Mouse (Mus musculus): ENCODE data around the gene Kcnq5. TPM values are rescaled to one million over a fixed set of nuclear protein-coding genes. Genes with fewer than 3 reads are reported as not detected.
A peak's percentile ranks its signal among the peaks of the same experiment; 100 is the strongest.
"Not testable (repeated sequence)": the region's sequence is repeated elsewhere in the genome, so short reads cannot be mapped to it uniquely, and the experiment has no call there.

Kcnq5 gene
- polyA plus RNA-seq, 1 experiment from 2014 or later, result 7.0 TPM

GRCm38 (mm10) chr1:21634013-21634412 is 327.7 kb downstream of the Kcnq5 start:
- Histone ChIP-seq H3K9ac (no peak overlapping the region), H3K4me2 (no peak overlapping the region), H3K4me3 (no peak overlapping the region), H3K36me3 (no peaks in the 10 kb centered on the region), H3K27ac (ENCODE audit: poor library complexity, severe bottlenecking) (no peak overlapping the region), H3K4me1 (replicated peaks) (no peaks in the 10 kb centered on the region), H3K27me3 (replicated peaks) (no peaks in the 10 kb centered on the region), H3K9me3 (replicated peaks) (no peaks in the 10 kb centered on the region)
- WGBS, result 15% methylated on average over 1 of the region's 1 CpGs
- no peak for ATAC-seq (ENCODE audit: insufficient number of reproducible peaks, low FRiP score)

GRCm38 (mm10) chr1:21622455-21622854 is 339.3 kb downstream of the Kcnq5 start:
- Histone ChIP-seq H3K4me3 (no peak overlapping the region), H3K27ac (ENCODE audit: poor library complexity, severe bottlenecking) (no peak overlapping the region), H3K9me3 (replicated peaks) (0 out of 2 replicates have a peak, but pooled peaks cover 3% of the 10 kb centered on the region), H3K4me2 (no peak overlapping the region), H3K36me3 (no peaks in the 10 kb centered on the region), H3K9ac (no peak overlapping the region), H3K4me1 (replicated peaks) (no peaks in the 10 kb centered on the region), H3K27me3 (replicated peaks) (no peaks in the 10 kb centered on the region)
- 87% methylated on average over 2 of the region's 2 CpGs for WGBS
- no peak for ATAC-seq (ENCODE audit: insufficient number of reproducible peaks, low FRiP score)

- 73% methylated on average over 1 of the region's 1 CpGs for WGBS
- Histone ChIP-seq H3K4me2 (no peak overlapping the region), H3K36me3 (no peaks in the 10 kb centered on the region), H3K27ac (ENCODE audit: poor library complexity, severe bottlenecking) (no peak overlapping the region), H3K27me3 (replicated peaks) (no peaks in the 10 kb centered on the region), H3K9ac (no peak overlapping the region), H3K4me1 (replicated peaks) (no peaks in the 10 kb centered on the region), H3K4me3 (no peak overlapping the region), H3K9me3 (replicated peaks) (0 out of 2 replicates have a peak, but pooled peaks cover 3% of the 10 kb centered on the region)
- ATAC-seq (ENCODE audit: insufficient number of reproducible peaks, low FRiP score), result no peak
Measured at GRCm38 (mm10) chr1:21622039-21622438, 339.7 kb downstream of the Kcnq5 start.

GRCm38 (mm10) chr1:21618712-21619111 is 343.0 kb downstream of the Kcnq5 start:
- no peak overlapping the region for H3K9ac ChIP-seq
- ATAC-seq (ENCODE audit: insufficient number of reproducible peaks, low FRiP score), result no peak
- H3K27ac ChIP-seq (ENCODE audit: poor library complexity, severe bottlenecking), result no peak overlapping the region
- no peak overlapping the region for H3K4me2 ChIP-seq
- no peak overlapping the region for H3K4me3 ChIP-seq
- no peaks in the 10 kb centered on the region for H3K36me3 ChIP-seq
- peaks cover 4% of the 10 kb centered on the region; the same call in 1 of the 2 replicates for H3K4me1 ChIP-seq (replicated peaks)
- H3K9me3 ChIP-seq (replicated peaks), result no peaks in the 10 kb centered on the region
- H3K27me3 ChIP-seq (replicated peaks), result no peaks in the 10 kb centered on the region
- WGBS, result 80% methylated on average over 3 of the region's 3 CpGs

GRCm38 (mm10) chr1:21616666-21617065 is 345.1 kb downstream of the Kcnq5 start:
- H3K27ac ChIP-seq (ENCODE audit: poor library complexity, severe bottlenecking), result no peak overlapping the region
- H3K9me3 ChIP-seq (replicated peaks), result no peaks in the 10 kb centered on the region
- no peaks in the 10 kb centered on the region for H3K36me3 ChIP-seq
- H3K9ac ChIP-seq, result no peak overlapping the region
- no peaks in the 10 kb centered on the region for H3K27me3 ChIP-seq (replicated peaks)
- peaks cover 6% of the 10 kb centered on the region; the same call in 1 of the 2 replicates for H3K4me1 ChIP-seq (replicated peaks)
- ATAC-seq (ENCODE audit: insufficient number of reproducible peaks, low FRiP score), result no peak
- no peak overlapping the region for H3K4me3 ChIP-seq
- H3K4me2 ChIP-seq, result no peak overlapping the region
- 60% methylated on average over 4 of the region's 4 CpGs for WGBS

DNA sequence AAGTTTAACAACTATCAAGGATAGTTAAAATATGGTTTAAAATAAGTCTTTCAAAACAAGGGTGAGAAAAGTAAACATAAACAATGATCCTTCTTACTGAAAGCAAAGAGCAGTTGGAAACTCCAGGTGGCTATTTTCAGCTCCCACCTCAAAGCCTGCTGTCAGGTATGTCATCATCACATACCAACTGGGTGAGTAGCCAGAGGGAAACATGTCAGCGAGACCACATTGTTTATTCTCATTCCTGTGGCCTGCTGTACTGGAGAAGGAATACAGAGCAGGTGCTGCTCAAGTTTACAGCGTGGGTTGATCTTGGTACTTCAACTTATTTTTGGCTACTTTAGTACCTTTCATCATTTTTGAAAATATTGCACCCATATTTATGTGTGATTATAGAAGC is 347.8 kb downstream of the Kcnq5 start:
- 23% methylated on average over 2 of the region's 2 CpGs for WGBS
- Histone ChIP-seq H3K9ac (no peak overlapping the region), H3K4me1 (replicated peaks) (peaks cover 6% of the 10 kb centered on the region; the same call in 1 of the 2 replicates), H3K9me3 (replicated peaks) (no peaks in the 10 kb centered on the region), H3K4me2 (no peak overlapping the region), H3K27ac (ENCODE audit: poor library complexity, severe bottlenecking) (no peak overlapping the region; the same call in 1 of the 2 replicates), H3K4me3 (no peak overlapping the region), H3K27me3 (replicated peaks) (no peaks in the 10 kb centered on the region), H3K36me3 (no peaks in the 10 kb centered on the region)
- ATAC-seq (ENCODE audit: insufficient number of reproducible peaks, low FRiP score), result peak; percentile 64; the same call in 1 of the 2 replicates

- Histone ChIP-seq H3K36me3 (no peaks in the 10 kb centered on the region), H3K27me3 (replicated peaks) (no peaks in the 10 kb centered on the region), H3K9me3 (replicated peaks) (no peaks in the 10 kb centered on the region), H3K4me3 (no peak overlapping the region), H3K27ac (ENCODE audit: poor library complexity, severe bottlenecking) (no peak overlapping the region), H3K4me2 (no peak overlapping the region), H3K9ac (no peak overlapping the region), H3K4me1 (replicated peaks) (no peaks in the 10 kb centered on the region)
- ATAC-seq (ENCODE audit: insufficient number of reproducible peaks, low FRiP score), result no peak
- WGBS, result 70% methylated on average over 4 of the region's 4 CpGs
Measured at GRCm38 (mm10) chr1:21604003-21604402, 357.7 kb downstream of the Kcnq5 start.

GRCm38 (mm10) chr1:21602567-21602966 is 359.2 kb downstream of the Kcnq5 start:
- no peak for ATAC-seq (ENCODE audit: insufficient number of reproducible peaks, low FRiP score)
- H3K9ac ChIP-seq, result no peak overlapping the region
- H3K4me2 ChIP-seq, result no peak overlapping the region
- H3K4me3 ChIP-seq, result no peak overlapping the region
- no peak overlapping the region for H3K27ac ChIP-seq (ENCODE audit: poor library complexity, severe bottlenecking)
- H3K9me3 ChIP-seq (replicated peaks), result no peaks in the 10 kb centered on the region
- no peaks in the 10 kb centered on the region for H3K4me1 ChIP-seq (replicated peaks)
- H3K27me3 ChIP-seq (replicated peaks), result no peaks in the 10 kb centered on the region
- H3K36me3 ChIP-seq, result no peaks in the 10 kb centered on the region

GRCm38 (mm10) chr1:21600606-21601005 is 361.1 kb downstream of the Kcnq5 start:
- Histone ChIP-seq H3K27ac (ENCODE audit: poor library complexity, severe bottlenecking) (no peak overlapping the region), H3K4me3 (no peak overlapping the region), H3K9me3 (replicated peaks) (no peaks in the 10 kb centered on the region), H3K36me3 (no peaks in the 10 kb centered on the region), H3K4me1 (replicated peaks) (no peaks in the 10 kb centered on the region), H3K4me2 (no peak overlapping the region), H3K27me3 (replicated peaks) (no peaks in the 10 kb centered on the region), H3K9ac (no peak overlapping the region)
- 70% methylated on average over 4 of the region's 4 CpGs for WGBS
- ATAC-seq (ENCODE audit: insufficient number of reproducible peaks, low FRiP score), result no peak

DNA sequence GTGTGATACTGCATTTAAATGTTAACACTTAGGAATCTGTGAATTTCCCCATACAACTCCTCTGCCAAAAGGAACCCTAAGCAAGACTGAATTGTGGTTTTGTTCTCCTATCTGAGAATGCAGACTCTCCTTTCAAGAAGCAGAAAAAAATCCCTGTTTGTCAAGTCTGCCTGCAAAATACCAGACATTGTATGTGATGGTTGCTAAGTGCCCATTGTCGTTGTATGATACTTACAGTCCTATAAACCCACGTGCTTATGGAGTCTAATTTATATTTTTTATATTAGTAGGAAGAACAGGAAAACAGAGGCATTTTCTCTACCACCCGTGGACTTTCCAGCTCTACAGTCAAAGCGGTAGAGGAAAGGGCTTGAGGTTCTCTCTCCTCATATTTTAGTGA is 367.9 kb downstream of the Kcnq5 start:
- WGBS, result 64% methylated on average over 4 of the region's 4 CpGs
- no peak for ATAC-seq (ENCODE audit: insufficient number of reproducible peaks, low FRiP score)

GRCm38 (mm10) chr1:21567397-21567796 is 394.3 kb downstream of the Kcnq5 start:
- not testable (repeated sequence) for H3K36me3 ChIP-seq; H3K27me3 ChIP-seq (replicated peaks); H3K9me3 ChIP-seq (replicated peaks); H3K9ac ChIP-seq; H3K27ac ChIP-seq (ENCODE audit: poor library complexity, severe bottlenecking); H3K4me3 ChIP-seq; H3K4me2 ChIP-seq; H3K4me1 ChIP-seq (replicated peaks); ATAC-seq (ENCODE audit: insufficient number of reproducible peaks, low FRiP score)
- 80% methylated on average over 2 of the region's 2 CpGs for WGBS

More for the DNA sequence above, 367.9 kb downstream of the Kcnq5 start:
- Histone ChIP-seq H3K27ac (ENCODE audit: poor library complexity, severe bottlenecking) (no peak overlapping the region), H3K9me3 (replicated peaks) (no peaks in the 10 kb centered on the region), H3K4me1 (replicated peaks) (no peaks in the 10 kb centered on the region), H3K4me3 (no peak overlapping the region), H3K27me3 (replicated peaks) (no peaks in the 10 kb centered on the region), H3K36me3 (no peaks in the 10 kb centered on the region), H3K4me2 (no peak overlapping the region), H3K9ac (no peak overlapping the region)

- Histone ChIP-seq H3K9me3 (replicated peaks) (no peaks in the 10 kb centered on the region), H3K4me1 (replicated peaks) (peaks cover 6% of the 10 kb centered on the region; the same call in 1 of the 2 replicates), H3K9ac (no peak overlapping the region), H3K36me3 (no peaks in the 10 kb centered on the region), H3K4me2 (no peak overlapping the region), H3K27me3 (replicated peaks) (no peaks in the 10 kb centered on the region), H3K27ac (ENCODE audit: poor library complexity, severe bottlenecking) (no peak overlapping the region), H3K4me3 (no peak overlapping the region)
- no peak for ATAC-seq (ENCODE audit: insufficient number of reproducible peaks, low FRiP score)
- 66% methylated on average over 6 of the region's 6 CpGs for WGBS
Measured at GRCm38 (mm10) chr1:21554630-21555029, 407.1 kb downstream of the Kcnq5 start.

All from heart, embryonic 12.5 days (tissue).